Mouse (Mus musculus) right cerebral cortex, postnatal 10 days (tissue): Measurements from ENCODE around the gene Arhgap15.

Source experiments
- DNase-seq, 2 experiments: peaks; one replicate each; pipeline ENCODE4 v3.0.0; 2021; ENCODE audit warnings: low spot score in 2 of 2

Arhgap15 gene

DNA sequence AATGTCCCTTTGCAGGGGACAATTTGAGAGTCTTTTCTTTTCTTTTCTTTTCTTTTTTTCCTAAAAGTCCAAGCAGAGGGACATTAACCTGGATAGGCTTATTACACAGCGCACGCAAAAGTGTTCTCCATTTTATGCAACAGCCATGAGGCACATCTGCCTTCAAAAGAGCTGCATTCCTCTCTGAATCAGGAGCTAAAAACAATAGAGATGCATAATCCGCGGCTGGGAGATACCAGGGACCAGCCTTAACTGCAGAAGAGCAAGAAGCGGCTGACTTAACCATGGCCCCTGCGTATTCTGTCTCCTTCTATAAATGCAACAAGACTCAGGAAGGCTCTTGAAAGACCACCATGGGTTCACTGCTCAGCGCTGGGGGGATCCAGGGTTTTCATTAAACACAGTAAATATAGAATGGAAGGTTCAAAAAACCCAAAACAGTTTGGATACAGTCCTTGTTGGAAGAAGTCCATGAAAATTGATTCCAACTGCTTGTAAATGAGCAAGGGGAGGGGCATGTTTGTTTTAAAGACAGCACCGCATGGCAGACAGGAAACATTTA is 689.0 kb downstream of the Arhgap15 start:
- no peak for DNase-seq

- no peak for DNase-seq
Measured at GRCm38 (mm10) chr2:44438070-44438469, 689.4 kb downstream of the Arhgap15 start.

DNA sequence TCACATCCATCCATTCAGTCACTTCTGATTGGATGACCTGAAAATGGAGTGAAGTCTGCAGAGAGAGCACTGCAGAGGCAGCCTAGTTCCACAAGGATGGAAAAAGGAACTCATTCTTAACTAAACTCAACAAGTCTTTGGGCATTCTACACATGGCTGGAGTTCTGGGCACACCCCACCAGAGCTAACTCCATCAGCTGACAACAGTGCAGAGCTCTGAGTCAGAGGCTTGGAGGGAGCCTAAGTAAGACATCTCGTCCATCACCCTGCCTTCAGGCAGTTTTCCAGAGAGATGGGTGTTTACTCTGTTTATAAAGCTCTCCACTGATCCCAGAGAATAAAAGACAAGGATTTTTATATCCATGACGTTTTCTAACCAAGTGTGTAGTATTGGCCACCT is 696.3 kb downstream of the Arhgap15 start:
- DNase-seq, result no peak
